Mouse (Mus musculus): ENCODE measurements around the gene Birc6. TPM values are rescaled to one million over a fixed set of nuclear protein-coding genes. Genes with fewer than 3 reads are reported as not detected.
"Not testable (repeated sequence)": the region's sequence is repeated elsewhere in the genome, so short reads cannot be mapped to it uniquely, and the experiment has no call there.

The Birc6 gene
- polyA plus RNA-seq, 1 experiment from 2014 or later, result 57.4 TPM

- ATAC-seq (no peak), DNase-seq (ENCODE audit: low read depth, low spot score) (no peak)
- in situ Hi-C loops (cut with MboI; ENCODE audit: low pct_unique_long_range_greater_than_20kb), result no loop called here
- no peak for TF ChIP-seq CTCF (IDR thresholded peaks at IDR 0.05)
- ChIA-PET POLR2A (no interaction called here), CTCF (no interaction called here)
- H3K27me3 ChIP-seq, result no peaks in the 10 kb centered on the region
These were observed 114.3 kb downstream of the Birc6 start for GRCm38 (mm10) chr17:74642445-74642844.

- ChIA-PET CTCF (interaction anchor here (0.9 to 1.2 kb wide), 3 partner anchors 8 to 14 kb away, joined by 3 read pairs; no protein-coding TSS in a partner anchor), POLR2A (interaction anchor here (1.5 kb wide), 1 partner anchor 8 kb away, joined by 4 read pairs; no protein-coding TSS in a partner anchor)
- no peak for TF ChIP-seq CTCF (IDR thresholded peaks at IDR 0.05)
- in situ Hi-C loops (cut with MboI; ENCODE audit: low pct_unique_long_range_greater_than_20kb), result no loop called here
- DNase-seq (ENCODE audit: low read depth, low spot score) (no peak), ATAC-seq (no peak)
- H3K27me3 ChIP-seq, result no peaks in the 10 kb centered on the region
These were observed 130.3 kb downstream of the Birc6 start for GRCm38 (mm10) chr17:74658362-74658761.

- ChIA-PET CTCF (no interaction called here), POLR2A (no interaction called here)
- no peak for TF ChIP-seq CTCF (IDR thresholded peaks at IDR 0.05)
- ATAC-seq (no peak), DNase-seq (ENCODE audit: low read depth, low spot score) (no peak)
- in situ Hi-C loops (cut with MboI; ENCODE audit: low pct_unique_long_range_greater_than_20kb), result no loop called here
- no peaks in the 10 kb centered on the region for H3K27me3 ChIP-seq
These were observed 139.9 kb downstream of the Birc6 start for GRCm38 (mm10) chr17:74668010-74668409.

- H3K27me3 ChIP-seq, result no peaks in the 10 kb centered on the region
- ChIA-PET CTCF (no interaction called here), POLR2A (no interaction called here)
- no peak for TF ChIP-seq CTCF (IDR thresholded peaks at IDR 0.05)
- no peak for DNase-seq (ENCODE audit: low read depth, low spot score)
- no peak for ATAC-seq
- in situ Hi-C loops (cut with MboI; ENCODE audit: low pct_unique_long_range_greater_than_20kb), result no loop called here
These were observed 141.9 kb downstream of the Birc6 start for GRCm38 (mm10) chr17:74670031-74670430.

GRCm38 (mm10) chr17:74672446-74672845 lies 144.4 kb downstream of the Birc6 start:
- ChIA-PET CTCF (interaction anchor here (0.7 to 1.2 kb wide), 3 partner anchors 14 to 36 kb away, joined by 3 read pairs; no protein-coding TSS in a partner anchor), POLR2A (interaction anchor here (0.6 kb wide), 1 partner anchor 11 kb away, joined by 4 read pairs; no protein-coding TSS in a partner anchor)
- in situ Hi-C loops (cut with MboI; ENCODE audit: low pct_unique_long_range_greater_than_20kb), result no loop called here
- no peak for ATAC-seq
- no peak for TF ChIP-seq CTCF (IDR thresholded peaks at IDR 0.05)
- no peak for DNase-seq (ENCODE audit: low read depth, low spot score)
- H3K27me3 ChIP-seq, result no peaks in the 10 kb centered on the region

GRCm38 (mm10) chr17:74673251-74673650 lies 145.2 kb downstream of the Birc6 start:
- H3K27me3 ChIP-seq, result no peaks in the 10 kb centered on the region
- ChIA-PET CTCF (interaction anchor here (1.0 to 1.2 kb wide), 3 partner anchors 12 to 18 kb away, joined by 3 to 4 read pairs (median 3); no protein-coding TSS in a partner anchor), POLR2A (no interaction called here)
- no peak for ATAC-seq
- DNase-seq (ENCODE audit: low read depth, low spot score), result no peak
- no peak for TF ChIP-seq CTCF (IDR thresholded peaks at IDR 0.05)
- in situ Hi-C loops (cut with MboI; ENCODE audit: low pct_unique_long_range_greater_than_20kb), result no loop called here

- no peaks in the 10 kb centered on the region for H3K27me3 ChIP-seq
- TF ChIP-seq CTCF (IDR thresholded peaks at IDR 0.05), result no peak
- in situ Hi-C loops (cut with MboI; ENCODE audit: low pct_unique_long_range_greater_than_20kb), result no loop called here
- ChIA-PET POLR2A (no interaction called here), CTCF (no interaction called here)
- ATAC-seq (no peak), DNase-seq (ENCODE audit: low read depth, low spot score) (no peak)
These were observed 150.0 kb downstream of the Birc6 start for GRCm38 (mm10) chr17:74678061-74678460.

GRCm38 (mm10) chr17:74684927-74685326 lies 156.8 kb downstream of the Birc6 start:
- POLR2A ChIA-PET, result no interaction called here
- in situ Hi-C loops (cut with MboI; ENCODE audit: low pct_unique_long_range_greater_than_20kb), result no loop called here
- DNase-seq (ENCODE audit: low read depth, low spot score), result no peak
- TF ChIP-seq CTCF (IDR thresholded peaks at IDR 0.05), result no peak
- CTCF ChIA-PET, result interaction anchor here (0.8 kb wide), 1 partner anchor 28 kb away, joined by 3 read pairs; no protein-coding TSS in a partner anchor
- H3K27me3 ChIP-seq, result no peaks in the 10 kb centered on the region
- ATAC-seq, result no peak

GRCm38 (mm10) chr17:74688555-74688954 lies 160.5 kb downstream of the Birc6 start:
- in situ Hi-C loops (cut with MboI; ENCODE audit: low pct_unique_long_range_greater_than_20kb), result no loop called here
- H3K27me3 ChIP-seq, result no peaks in the 10 kb centered on the region
- CTCF ChIA-PET, result no interaction called here
- ATAC-seq (no peak), DNase-seq (ENCODE audit: low read depth, low spot score) (no peak)
- TF ChIP-seq CTCF (IDR thresholded peaks at IDR 0.05), result no peak
- POLR2A ChIA-PET, result no interaction called here

- ChIA-PET CTCF (no interaction called here), POLR2A (no interaction called here)
- H3K27me3 ChIP-seq, result no peaks in the 10 kb centered on the region
- TF ChIP-seq CTCF (IDR thresholded peaks at IDR 0.05), result no peak
- in situ Hi-C loops (cut with MboI; ENCODE audit: low pct_unique_long_range_greater_than_20kb), result no loop called here
- no peak for DNase-seq (ENCODE audit: low read depth, low spot score)
- ATAC-seq, result no peak
These were observed 161.3 kb downstream of the Birc6 start for GRCm38 (mm10) chr17:74689406-74689805.

- H3K27me3 ChIP-seq; DNase-seq (ENCODE audit: low read depth, low spot score); ATAC-seq; in situ Hi-C loops (cut with MboI; ENCODE audit: low pct_unique_long_range_greater_than_20kb); POLR2A ChIA-PET: not testable (repeated sequence)
- CTCF ChIA-PET, result interaction anchor here (0.9 to 1.8 kb wide), 2 partner anchors 13 to 99 kb away, joined by 3 to 4 read pairs; no protein-coding TSS in a partner anchor
These were observed 173.6 kb downstream of the Birc6 start for GRCm38 (mm10) chr17:74701661-74702060.

GRCm38 (mm10) chr17:74705480-74705879 lies 177.4 kb downstream of the Birc6 start:
- ChIA-PET CTCF (interaction anchor here (0.9 kb wide), 1 partner anchor 9 kb away, joined by 4 read pairs; no protein-coding TSS in a partner anchor), POLR2A (no interaction called here)
- TF ChIP-seq CTCF (IDR thresholded peaks at IDR 0.05), result no peak
- ATAC-seq (no peak), DNase-seq (ENCODE audit: low read depth, low spot score) (no peak)
- H3K27me3 ChIP-seq, result no peaks in the 10 kb centered on the region
- in situ Hi-C loops (cut with MboI; ENCODE audit: low pct_unique_long_range_greater_than_20kb), result no loop called here

All from Patski (cell line).